Mouse (Mus musculus): ENCODE data around the gene Olfr1128. TPM values are rescaled to one million over a fixed set of nuclear protein-coding genes. Genes with fewer than 3 reads are reported as not detected.

Gene Olfr1128
- polyA plus RNA-seq, 1 experiment from 2014 or later = not detected

Other genes starting within 250 kb of the Olfr1128 start
- not detected in 2 replicates for gene Olfr1118, start 238.0 kb downstream of the Olfr1128 start, polyA plus RNA-seq (2015; fragmentation: Nextera tagmentation; extraction: Ambion mirVana)
- not detected in 2 replicates for gene Olfr1120, start 190.7 kb downstream of the Olfr1128 start, polyA plus RNA-seq (2015; fragmentation: Nextera tagmentation; extraction: Ambion mirVana)
- gene Olfr1121, start 175.6 kb downstream of the Olfr1128 start, polyA plus RNA-seq (2015; fragmentation: Nextera tagmentation; extraction: Ambion mirVana) = not detected in 2 replicates
- gene Olfr1122, start 159.7 kb downstream of the Olfr1128 start, polyA plus RNA-seq (2015; fragmentation: Nextera tagmentation; extraction: Ambion mirVana) = not detected in 2 replicates
- gene Olfr1123, start 128.9 kb downstream of the Olfr1128 start, polyA plus RNA-seq (2015; fragmentation: Nextera tagmentation; extraction: Ambion mirVana) = not detected in 2 replicates
- gene Olfr1124, start 115.3 kb downstream of the Olfr1128 start, polyA plus RNA-seq (2015; fragmentation: Nextera tagmentation; extraction: Ambion mirVana) = 0.08 TPM in 1 of 2 replicates, not detected in the other
- gene Olfr1126, start 91.6 kb downstream of the Olfr1128 start, polyA plus RNA-seq (2015; fragmentation: Nextera tagmentation; extraction: Ambion mirVana) = not detected in 2 replicates
- gene Pramel7, start 48.4 kb downstream of the Olfr1128 start, polyA plus RNA-seq (2015; fragmentation: Nextera tagmentation; extraction: Ambion mirVana) = not detected in 2 replicates
- not detected in 2 replicates for gene Pramel6, start 39.0 kb downstream of the Olfr1128 start, polyA plus RNA-seq (2015; fragmentation: Nextera tagmentation; extraction: Ambion mirVana)
- not detected in 2 replicates for gene Olfr153, start 13.7 kb downstream of the Olfr1128 start, polyA plus RNA-seq (2015; fragmentation: Nextera tagmentation; extraction: Ambion mirVana)
- gene Olfr1129, start 28.4 kb upstream of the Olfr1128 start, polyA plus RNA-seq (2015; fragmentation: Nextera tagmentation; extraction: Ambion mirVana) = not detected in 2 replicates
- gene Olfr1130, start 60.7 kb upstream of the Olfr1128 start, polyA plus RNA-seq (2015; fragmentation: Nextera tagmentation; extraction: Ambion mirVana) = not detected in 2 replicates
- gene Olfr1131, start 81.6 kb upstream of the Olfr1128 start, polyA plus RNA-seq (2015; fragmentation: Nextera tagmentation; extraction: Ambion mirVana) = not detected in 2 replicates
- not detected in 2 replicates for gene Olfr1132, start 92.0 kb upstream of the Olfr1128 start, polyA plus RNA-seq (2015; fragmentation: Nextera tagmentation; extraction: Ambion mirVana)
- not detected in 2 replicates for gene Olfr1133, start 101.8 kb upstream of the Olfr1128 start, polyA plus RNA-seq (2015; fragmentation: Nextera tagmentation; extraction: Ambion mirVana)
- not detected in 2 replicates for gene Olfr1134, start 112.9 kb upstream of the Olfr1128 start, polyA plus RNA-seq (2015; fragmentation: Nextera tagmentation; extraction: Ambion mirVana)
- not detected in 2 replicates for gene Olfr1135, start 128.1 kb upstream of the Olfr1128 start, polyA plus RNA-seq (2015; fragmentation: Nextera tagmentation; extraction: Ambion mirVana)
- gene Olfr1136, start 148.4 kb upstream of the Olfr1128 start, polyA plus RNA-seq (2015; fragmentation: Nextera tagmentation; extraction: Ambion mirVana) = not detected in 2 replicates
- gene Olfr1137, start 167.6 kb upstream of the Olfr1128 start, polyA plus RNA-seq (2015; fragmentation: Nextera tagmentation; extraction: Ambion mirVana) = not detected in 2 replicates
- not detected in 2 replicates for gene Olfr1138, start 194.4 kb upstream of the Olfr1128 start, polyA plus RNA-seq (2015; fragmentation: Nextera tagmentation; extraction: Ambion mirVana)
- gene Olfr1140, start 198.2 kb upstream of the Olfr1128 start, polyA plus RNA-seq (2015; fragmentation: Nextera tagmentation; extraction: Ambion mirVana) = not detected in 2 replicates
- gene Olfr1141, start 208.4 kb upstream of the Olfr1128 start, polyA plus RNA-seq (2015; fragmentation: Nextera tagmentation; extraction: Ambion mirVana) = not detected in 2 replicates
- not detected in 2 replicates for gene Olfr152, start 233.9 kb upstream of the Olfr1128 start, polyA plus RNA-seq (2015; fragmentation: Nextera tagmentation; extraction: Ambion mirVana)